Mouse (Mus musculus) embryonic facial prominence, embryonic 12.5 days (tissue): ENCODE data around the gene Gm10337. TPM values are rescaled to one million over a fixed set of nuclear protein-coding genes. Genes with fewer than 3 reads are reported as not detected.
A peak's percentile ranks its signal among the peaks of the same experiment; 100 is the strongest.

Source experiments
- ATAC-seq: fragments of 200-750 bp; cut with Nextera tagmentation; 2 replicates; pipeline ENCODE4 v1.8.0; 2017; ENCODE audit not compliant: insufficient number of reproducible peaks, insufficient read depth, low FRiP score, low TSS enrichment
- H3K27ac ChIP-seq: fragments of 300-500 bp; sonication (generic); 2 replicates; pipeline ENCODE4 v1.5.1; 2016; ENCODE audit warnings: mild to moderate bottlenecking
- H3K27me3 ChIP-seq: fragments of 300-500 bp; sonication (generic); 2 replicates; pipeline ENCODE4 v1.6.1; 2016; ENCODE audit warnings: mild to moderate bottlenecking, moderate library complexity
- H3K36me3 ChIP-seq: fragments of 300-500 bp; sonication (generic); 2 replicates; pipeline ENCODE4 v1.6.1; 2016; ENCODE audit warnings: mild to moderate bottlenecking
- H3K4me1 ChIP-seq: fragments of 300-500 bp; sonication (generic); 2 replicates; pipeline ENCODE4 v1.6.1; 2016
- H3K4me2 ChIP-seq: fragments of 300-500 bp; sonication (generic); replicated peaks from 2 replicates; pipeline ENCODE4 v1.6.1; 2016; ENCODE audit warnings: mild to moderate bottlenecking, moderate library complexity
- H3K4me3 ChIP-seq: fragments of 300-500 bp; sonication (generic); 2 replicates; pipeline ENCODE4 v1.5.1; 2016; ENCODE audit warnings: mild to moderate bottlenecking
- H3K9ac ChIP-seq: fragments of 300-500 bp; sonication (generic); 2 replicates; pipeline ENCODE4 v1.6.1; 2016; ENCODE audit warnings: mild to moderate bottlenecking, moderate library complexity
- H3K9me3 ChIP-seq: fragments of 300-500 bp; sonication (generic); 2 replicates; pipeline ENCODE4 v1.6.1; 2016; ENCODE audit warnings: mild to moderate bottlenecking, moderate library complexity
- WGBS: fragments of 180-500 bp; shearing (Covaris S2); methylation state at CpG from one replicate; pipeline ENCODE4 v1.1.7; 2016; 5-methylcytosine and 5-hydroxymethylcytosine counted together
- polyA plus RNA-seq: library from polyadenylated mRNA; unstranded; fragments of >200 nt; fragmentation: Nextera tagmentation; extraction: Ambion mirVana; gene quantifications from 2 replicates; pipeline ENCODE4 v1.2.1, GENCODE M21; 2016

The Gm10337 gene
- polyA plus RNA-seq, 1 experiment from 2014 or later: not detected

DNA sequence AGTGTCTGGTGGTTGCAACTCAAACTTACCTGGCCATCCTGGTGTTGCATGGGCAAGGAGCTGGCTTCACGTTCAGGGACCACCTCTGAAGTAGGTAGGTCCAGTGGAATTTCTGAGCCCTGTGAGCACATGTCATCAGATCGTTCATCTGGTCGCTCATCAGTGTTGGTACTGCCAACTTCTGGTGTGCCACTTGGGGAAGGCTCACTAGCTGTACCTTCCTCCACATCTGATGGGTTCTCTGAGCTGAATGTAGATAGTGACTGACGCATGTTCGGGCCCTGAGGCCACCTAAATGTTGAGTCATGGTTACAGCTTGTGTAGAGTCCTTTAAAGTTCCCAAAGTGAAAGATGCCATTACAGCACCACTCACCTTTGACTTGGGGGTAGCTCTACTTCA lies 3.0 kb upstream of the Gm10337 start:
- Histone ChIP-seq H3K27ac (no peak overlapping the region), H3K27me3 (no peaks in the 10 kb centered on the region), H3K4me3 (no peak overlapping the region), H3K9me3 (no peaks in the 10 kb centered on the region), H3K36me3 (peaks cover 79% of the 10 kb centered on the region), H3K4me2 (no peak overlapping the region), H3K4me1 (no peaks in the 10 kb centered on the region), H3K9ac (no peak overlapping the region)
- ATAC-seq: no peak
- 89% methylated on average over 5 of the region's 5 CpGs for WGBS

DNA sequence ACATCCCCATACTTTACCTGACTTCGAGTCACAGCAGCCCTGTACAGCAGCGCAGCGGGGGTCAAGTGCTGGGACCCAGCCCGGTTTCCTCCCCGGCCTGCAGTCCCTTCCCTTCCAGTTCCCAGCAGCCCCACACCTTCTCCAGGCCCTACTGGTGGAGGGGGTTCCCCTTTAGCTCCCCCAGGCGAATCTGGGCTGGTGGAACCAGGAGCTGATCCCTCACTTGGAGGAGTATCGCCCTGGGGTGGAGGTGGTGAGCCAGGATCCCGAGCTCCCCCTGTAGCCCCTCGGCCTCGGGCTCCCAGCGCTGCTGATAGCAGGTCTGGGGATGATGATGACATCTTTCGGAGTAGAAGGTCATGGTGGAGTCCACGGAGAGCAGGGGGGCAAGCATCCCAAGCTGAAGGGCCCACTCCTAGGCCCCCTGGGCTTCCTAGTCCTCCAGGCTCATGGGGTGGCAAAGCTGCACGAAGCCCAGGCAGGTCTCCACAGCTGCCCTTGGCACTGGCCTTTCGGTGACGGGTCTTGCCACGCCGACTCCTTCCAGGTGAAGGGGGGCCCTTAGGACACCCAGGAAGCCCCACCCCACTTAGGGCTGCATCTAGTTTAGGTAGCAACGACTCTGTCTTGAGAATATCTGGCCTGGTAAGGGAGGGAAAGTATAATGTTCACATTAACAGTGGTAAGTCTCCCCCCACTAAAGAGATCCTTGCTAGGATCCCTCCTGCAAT lies 2.3 kb upstream of the Gm10337 start:
- 87% methylated on average over 19 of the region's 19 CpGs for WGBS
- Histone ChIP-seq H3K4me2 (no peak overlapping the region), H3K4me1 (no peaks in the 10 kb centered on the region), H3K27ac (no peak overlapping the region), H3K9me3 (no peaks in the 10 kb centered on the region), H3K4me3 (no peak overlapping the region), H3K27me3 (no peaks in the 10 kb centered on the region), H3K36me3 (peaks cover 71% of the 10 kb centered on the region), H3K9ac (no peak overlapping the region)
- no peak for ATAC-seq

DNA sequence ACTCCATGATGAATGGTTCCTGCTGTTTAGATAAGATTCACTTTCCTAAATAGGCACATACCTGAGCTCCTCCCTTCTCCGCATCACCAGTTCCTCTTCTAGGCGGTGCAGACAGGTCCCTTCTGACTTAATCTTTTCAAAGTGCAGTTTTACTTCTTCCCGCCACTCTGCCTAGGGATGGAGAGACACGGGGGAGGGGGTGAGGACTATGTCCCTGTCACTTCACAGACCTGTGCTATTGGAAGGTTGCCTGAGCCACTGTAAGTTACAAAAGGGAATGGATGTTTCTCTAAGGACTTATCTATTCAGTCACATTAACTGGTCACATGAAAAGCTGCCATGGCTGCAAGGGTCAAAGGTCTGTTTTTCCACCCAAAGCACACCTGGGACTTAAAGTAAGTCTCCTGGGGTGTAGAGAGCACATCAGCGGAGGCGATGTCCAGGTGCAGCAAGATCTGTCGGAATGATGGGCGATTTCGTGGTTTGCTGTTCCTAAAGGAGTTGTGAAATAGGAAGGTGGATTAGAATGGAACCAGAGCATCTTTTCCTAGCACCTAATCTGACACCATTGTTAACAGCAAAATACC lies 1.2 kb upstream of the Gm10337 start:
- Histone ChIP-seq H3K27ac (no peak overlapping the region), H3K4me3 (no peak overlapping the region), H3K9me3 (no peaks in the 10 kb centered on the region), H3K36me3 (peaks cover 65% of the 10 kb centered on the region), H3K27me3 (no peaks in the 10 kb centered on the region), H3K4me2 (no peak overlapping the region), H3K4me1 (no peaks in the 10 kb centered on the region), H3K9ac (no peak overlapping the region)
- 73% methylated on average over 9 of the region's 9 CpGs for WGBS
- no peak for ATAC-seq

- Histone ChIP-seq H3K9ac (no peak overlapping the region), H3K27ac (no peak overlapping the region), H3K9me3 (no peaks in the 10 kb centered on the region), H3K4me2 (no peak overlapping the region), H3K36me3 (peaks cover 58% of the 10 kb centered on the region), H3K27me3 (no peaks in the 10 kb centered on the region), H3K4me1 (no peaks in the 10 kb centered on the region), H3K4me3 (no peak overlapping the region)
- 89% methylated on average over 9 of the region's 9 CpGs for WGBS
- no peak for ATAC-seq
Measured at GRCm38 (mm10) chr15:102503924-102504782, 631 bp downstream of the Gm10337 start.

DNA sequence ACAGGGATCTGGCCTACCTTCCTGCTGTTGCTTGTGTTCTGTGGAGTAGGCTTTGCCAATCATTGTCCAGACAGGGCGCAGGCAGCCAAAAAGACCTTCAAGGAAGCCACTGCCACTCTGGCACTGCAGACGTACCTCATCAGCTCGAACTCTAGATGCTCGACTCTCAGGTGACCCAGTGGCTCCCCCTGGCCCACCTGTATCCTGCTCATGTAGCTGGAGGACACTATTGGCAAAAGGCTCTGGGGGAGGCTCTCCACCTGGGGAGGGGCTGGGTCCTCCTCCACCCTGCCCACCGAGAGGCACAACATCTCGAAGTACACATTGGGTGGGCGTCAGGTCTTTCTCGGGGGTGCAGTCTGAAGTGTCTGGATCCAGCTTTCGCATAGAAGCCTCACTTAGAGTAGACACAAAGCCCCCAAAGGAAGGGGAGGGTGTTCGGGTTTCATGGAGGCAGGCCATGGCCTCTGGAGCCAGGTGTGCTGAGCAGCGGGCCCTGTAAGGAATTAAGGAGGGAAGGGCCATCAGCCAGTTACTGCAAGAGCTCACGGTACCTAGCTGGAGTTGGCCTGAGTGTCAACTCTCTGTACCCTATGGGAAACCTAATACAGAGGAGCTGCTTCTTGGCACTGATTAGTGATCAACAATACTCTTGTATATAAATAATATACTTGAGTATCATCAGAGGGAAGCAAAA lies 1.7 kb downstream of the Gm10337 start:
- Histone ChIP-seq H3K4me2 (no peak overlapping the region), H3K4me3 (no peak overlapping the region), H3K9me3 (no peaks in the 10 kb centered on the region), H3K27me3 (no peaks in the 10 kb centered on the region), H3K36me3 (peaks cover 47% of the 10 kb centered on the region), H3K27ac (no peak overlapping the region), H3K4me1 (peaks cover 9% of the 10 kb centered on the region), H3K9ac (no peak overlapping the region)
- WGBS: 75% methylated on average over 12 of the region's 12 CpGs
- ATAC-seq: no peak

DNA sequence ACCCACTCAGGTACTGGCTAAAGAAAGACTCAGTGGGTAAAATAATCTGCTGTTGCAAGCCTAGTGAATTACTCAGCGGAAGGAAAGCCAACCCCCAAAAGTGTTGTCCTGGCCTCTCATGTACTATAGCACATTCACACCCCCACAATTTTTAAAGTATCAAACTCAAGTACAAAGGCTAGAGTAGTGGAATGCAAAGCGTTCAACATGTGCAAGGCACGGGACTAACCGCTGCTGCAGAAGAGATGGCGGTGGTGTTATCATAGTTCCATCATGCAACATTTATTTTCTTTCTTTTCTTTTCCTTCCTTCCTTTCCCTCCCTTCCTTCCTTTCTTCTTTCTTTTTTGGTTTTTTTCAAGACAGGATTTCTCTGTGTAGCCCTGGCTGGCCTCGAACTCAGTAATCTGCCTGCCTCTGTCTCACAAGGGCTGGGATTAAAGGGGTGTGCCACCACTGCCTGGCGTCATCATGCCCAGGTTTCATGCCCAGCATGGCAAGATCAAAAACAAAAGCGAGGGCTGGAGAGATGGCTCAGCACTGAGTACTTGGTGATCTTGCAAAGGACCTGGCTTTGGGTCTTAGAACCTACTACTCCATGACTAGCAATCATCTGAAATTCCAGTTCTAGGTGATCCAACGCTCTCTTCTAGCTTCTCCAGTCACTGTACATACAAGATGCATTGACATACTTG lies 2.4 kb downstream of the Gm10337 start:
- Histone ChIP-seq H3K9ac (no peak overlapping the region), H3K4me3 (no peak overlapping the region), H3K27me3 (no peaks in the 10 kb centered on the region), H3K36me3 (peaks cover 40% of the 10 kb centered on the region), H3K4me2 (no peak overlapping the region), H3K4me1 (peaks cover 13% of the 10 kb centered on the region), H3K9me3 (no peaks in the 10 kb centered on the region), H3K27ac (no peak overlapping the region)
- 85% methylated on average over 9 of the region's 9 CpGs for WGBS
- no peak for ATAC-seq

- Histone ChIP-seq H3K4me3 (no peak overlapping the region), H3K4me2 (no peak overlapping the region), H3K36me3 (peaks cover 35% of the 10 kb centered on the region), H3K9me3 (no peaks in the 10 kb centered on the region), H3K9ac (no peak overlapping the region), H3K27me3 (no peaks in the 10 kb centered on the region), H3K4me1 (peaks cover 18% of the 10 kb centered on the region), H3K27ac (no peak overlapping the region)
- WGBS: 63% methylated on average over 2 of the region's 2 CpGs
- ATAC-seq: no peak
Measured at GRCm38 (mm10) chr15:102506464-102506830, 2.9 kb downstream of the Gm10337 start.

GRCm38 (mm10) chr15:102506864-102507263 lies 3.3 kb downstream of the Gm10337 start:
- 93% methylated on average over 1 of the region's 1 CpGs for WGBS

DNA sequence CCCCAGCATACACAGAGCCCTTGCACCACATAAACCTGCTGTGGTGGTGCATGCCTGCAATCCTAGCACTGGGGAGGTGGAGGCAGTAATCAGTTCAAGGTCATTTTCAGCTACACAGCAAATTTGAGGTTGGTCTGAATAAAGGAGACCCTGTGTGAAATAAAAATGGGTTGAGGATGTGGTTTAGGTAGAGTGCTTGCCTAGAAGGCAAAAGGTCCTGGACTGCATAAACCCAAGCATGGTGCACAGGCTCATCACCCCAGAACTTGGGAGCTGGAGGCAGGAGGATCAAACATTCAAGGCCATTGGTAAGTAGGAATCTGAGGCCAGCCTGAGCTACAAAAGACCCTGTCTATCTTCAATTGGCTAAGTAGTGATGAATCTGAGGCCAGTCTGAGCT lies 4.0 kb downstream of the Gm10337 start:
- Histone ChIP-seq H3K9ac (no peak overlapping the region), H3K4me2 (no peak overlapping the region), H3K4me3 (no peak overlapping the region), H3K36me3 (peaks cover 24% of the 10 kb centered on the region), H3K27me3 (no peaks in the 10 kb centered on the region), H3K27ac (no peak overlapping the region), H3K4me1 (peaks cover 30% of the 10 kb centered on the region), H3K9me3 (no peaks in the 10 kb centered on the region)
- no peak for ATAC-seq

More at GRCm38 (mm10) chr15:102506864-102507263, 3.3 kb downstream of the Gm10337 start:
- H3K9me3 ChIP-seq: no peaks in the 10 kb centered on the region
- H3K9ac ChIP-seq: no peak overlapping the region
- H3K4me2 ChIP-seq: no peak overlapping the region
- no peak overlapping the region for H3K27ac ChIP-seq
- H3K4me1 ChIP-seq: peaks cover 23% of the 10 kb centered on the region
- no peaks in the 10 kb centered on the region for H3K27me3 ChIP-seq
- H3K4me3 ChIP-seq: no peak overlapping the region
- H3K36me3 ChIP-seq: peaks cover 31% of the 10 kb centered on the region
- no peak for ATAC-seq

GRCm38 (mm10) chr15:102508336-102508735 lies 4.8 kb downstream of the Gm10337 start:
- Histone ChIP-seq H3K9me3 (no peaks in the 10 kb centered on the region), H3K36me3 (peaks cover 16% of the 10 kb centered on the region), H3K4me1 (peaks cover 31% of the 10 kb centered on the region), H3K27ac (no peak overlapping the region), H3K9ac (no peak overlapping the region), H3K4me3 (no peak overlapping the region), H3K27me3 (no peaks in the 10 kb centered on the region), H3K4me2 (no peak overlapping the region)
- no peak for ATAC-seq
- WGBS: 83% methylated on average over 3 of the region's 3 CpGs

DNA sequence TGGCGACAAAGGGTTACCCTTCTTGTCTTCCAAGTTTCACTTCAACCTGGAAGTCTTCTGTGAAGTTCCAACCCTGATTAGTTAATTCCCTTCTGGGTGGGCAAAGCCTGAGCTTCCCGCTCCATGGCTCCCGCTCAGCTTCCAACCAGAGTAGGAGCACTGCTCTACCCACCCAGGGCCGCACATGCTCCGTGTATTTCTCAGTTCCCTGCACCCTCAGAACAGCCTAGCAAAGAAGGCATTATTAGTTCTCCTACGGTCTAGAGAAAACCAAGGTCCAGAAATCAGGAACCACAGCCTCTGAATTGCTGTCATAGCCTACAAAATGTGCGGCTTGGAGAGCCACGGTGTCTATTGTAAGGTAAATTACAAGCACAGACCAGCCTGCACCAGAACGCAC lies 6.6 kb downstream of the Gm10337 start:
- Histone ChIP-seq H3K4me2 (peak overlapping the region; percentile 76), H3K9ac (peak overlapping the region; percentile 64), H3K4me1 (peaks cover 32% of the 10 kb centered on the region), H3K9me3 (no peaks in the 10 kb centered on the region), H3K4me3 (peak overlapping the region; percentile 64), H3K27ac (peak overlapping the region; percentile 89), H3K27me3 (no peaks in the 10 kb centered on the region), H3K36me3 (peaks cover under 1% of the 10 kb centered on the region; the same call in 1 of the 2 replicates)
- peak; percentile 53 for ATAC-seq
- 4% methylated on average over 9 of the region's 9 CpGs for WGBS
